Mouse (Mus musculus) small intestine, adult 2 months (tissue): ENCODE data around the gene Gdap1l1. TPM values are rescaled to one million over a fixed set of nuclear protein-coding genes. Genes with fewer than 3 reads are reported as not detected.
A peak's percentile ranks its signal among the peaks of the same experiment; 100 is the strongest.

Source experiments
- H3K27ac ChIP-seq: fragments of 200-500 bp; 2 replicates; pipeline ENCODE4 v1.5.1; 2012; ENCODE audit warnings: low read depth, low read length, control low read depth, inconsistent platforms; ENCODE audit not compliant: insufficient read depth
- H3K27me3 ChIP-seq: fragments of 200-500 bp; 2 replicates; pipeline ENCODE4 v1.6.1; 2012; ENCODE audit warnings: mild to moderate bottlenecking, moderate library complexity, low read length, inconsistent platforms; ENCODE audit not compliant: control insufficient read depth, insufficient read depth
- H3K36me3 ChIP-seq: fragments of 200-500 bp; 2 replicates; pipeline ENCODE4 v1.6.1; 2012; ENCODE audit warnings: mild to moderate bottlenecking, low read length, control low read depth, inconsistent platforms; ENCODE audit not compliant: control insufficient read depth, insufficient read depth
- H3K4me1 ChIP-seq: fragments of 200-500 bp; 2 replicates; pipeline ENCODE4 v1.6.1; 2012; ENCODE audit warnings: low read length, inconsistent platforms, mixed read lengths; ENCODE audit not compliant: control insufficient read depth, insufficient read depth, insufficient read length
- H3K4me3 ChIP-seq: fragments of 200-500 bp; 2 replicates; pipeline ENCODE4 v1.5.1; 2012; ENCODE audit warnings: low read depth, mild to moderate bottlenecking, control low read depth, inconsistent platforms, low read length, moderate library complexity
- CTCF ChIP-seq: fragments of 200-500 bp; IDR thresholded peaks from 2 replicates; pipeline ENCODE4 v1.5.1; 2012; ENCODE audit warnings: low read depth, mild to moderate bottlenecking, control low read depth, inconsistent platforms, low read length, moderate library complexity, mixed read lengths; ENCODE audit not compliant: insufficient replicate concordance, insufficient read length; ENCODE audit errors: extremely low read depth
- POLR2A ChIP-seq: fragments of 200-500 bp; IDR thresholded peaks from 2 replicates; pipeline ENCODE4 v1.6.1; 2012; ENCODE audit warnings: low read depth, mild to moderate bottlenecking, control low read depth, inconsistent platforms, low read length, moderate library complexity
- WGBS: fragments of 180-500 bp; shearing (Covaris S2); methylation state at CpG from one replicate; pipeline ENCODE4 v1.1.7; 2018; 5-methylcytosine and 5-hydroxymethylcytosine counted together
- polyA plus RNA-seq: library from polyadenylated mRNA; depleted of rRNA; stranded (reverse); fragments of >200 nt; gene quantifications from 2 replicates; pipeline ENCODE4 v1.2.3, GENCODE M21; 2012

Gene Gdap1l1
- polyA plus RNA-seq, 1 experiment: 1.6 TPM

- H3K27ac ChIP-seq: peak overlapping the region; percentile 94
- 23% methylated on average over 9 of the region's 9 CpGs for WGBS
- H3K4me1 ChIP-seq: peaks cover 26% of the 10 kb centered on the region
- H3K4me3 ChIP-seq: peak overlapping the region; percentile 34
- peaks cover 2% of the 10 kb centered on the region; the same call in 1 of the 2 replicates for H3K36me3 ChIP-seq
- no peaks in the 10 kb centered on the region for H3K27me3 ChIP-seq
- TF ChIP-seq CTCF: no peak
- 0 out of 2 replicates have a peak, but pooled peaks have one; percentile 37 for TF ChIP-seq POLR2A
Observed at GRCm38 (mm10) chr2:163422895-163423660, 15.2 kb upstream of the Gdap1l1 start.

GRCm38 (mm10) chr2:163424597-163424996 is 13.7 kb upstream of the Gdap1l1 start, which contains the start of gene Oser1:
Gene Oser1, minus strand, starts transcription at chr2:163424697.
- peaks cover 24% of the 10 kb centered on the region for H3K4me1 ChIP-seq
- no peak for TF ChIP-seq CTCF
- no peak for TF ChIP-seq POLR2A
- no peaks in the 10 kb centered on the region for H3K27me3 ChIP-seq
- no peak within 1 kb of the TSS for H3K4me3 ChIP-seq
- 86% methylated on average over 6 of the region's 6 CpGs for WGBS
- peak within 1 kb of the TSS; percentile 94 for H3K27ac ChIP-seq
- peaks cover 2% of the 10 kb centered on the region; the same call in 1 of the 2 replicates for H3K36me3 ChIP-seq

DNA sequence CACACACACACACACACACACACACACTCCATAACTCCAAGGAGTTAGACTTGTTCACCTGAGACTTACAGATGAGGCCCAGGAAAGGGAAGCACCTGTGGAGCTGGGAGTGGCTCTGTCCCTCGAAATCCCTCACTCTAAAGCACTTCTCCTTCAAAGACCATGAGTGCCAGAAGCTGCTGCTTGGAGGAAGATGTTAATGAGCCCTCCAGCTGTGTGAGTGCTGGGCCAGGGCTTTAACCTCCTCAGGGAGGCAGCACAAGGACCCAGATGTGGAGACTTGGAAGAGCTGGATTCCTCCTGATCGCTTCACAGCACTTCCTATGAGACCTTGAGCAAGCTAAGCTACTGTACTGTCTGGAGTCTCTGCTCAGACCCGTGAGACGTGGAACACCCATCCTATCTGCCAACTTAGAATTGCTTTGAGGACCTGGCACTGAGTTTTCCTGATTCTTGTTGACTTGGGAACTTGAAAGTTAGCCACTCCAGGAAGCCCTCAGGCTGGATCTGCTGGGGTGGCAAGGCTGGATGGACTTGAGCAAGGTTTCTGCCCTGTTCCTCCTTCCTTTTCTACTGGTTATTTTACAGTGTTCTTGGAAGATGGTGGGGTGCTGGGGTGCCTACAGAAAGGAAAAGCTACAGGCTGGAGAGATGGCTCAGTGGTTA is 9.8 kb upstream of the Gdap1l1 start:
- peaks cover 8% of the 10 kb centered on the region; the same call in 1 of the 2 replicates for H3K4me1 ChIP-seq
- H3K36me3 ChIP-seq: no peaks in the 10 kb centered on the region
- H3K27me3 ChIP-seq: no peaks in the 10 kb centered on the region
- WGBS: 50% methylated on average over 4 of the region's 4 CpGs
- no peak overlapping the region for H3K27ac ChIP-seq
- no peak overlapping the region for H3K4me3 ChIP-seq
- TF ChIP-seq CTCF: no peak
- no peak for TF ChIP-seq POLR2A

GRCm38 (mm10) chr2:163431289-163431688 is 7.0 kb upstream of the Gdap1l1 start:
- no peak for TF ChIP-seq POLR2A
- WGBS: 85% methylated on average over 9 of the region's 9 CpGs
- Histone ChIP-seq H3K27ac (no peak overlapping the region), H3K4me1 (peaks cover 5% of the 10 kb centered on the region; the same call in 1 of the 2 replicates), H3K36me3 (no peaks in the 10 kb centered on the region), H3K27me3 (no peaks in the 10 kb centered on the region), H3K4me3 (no peak overlapping the region)

DNA sequence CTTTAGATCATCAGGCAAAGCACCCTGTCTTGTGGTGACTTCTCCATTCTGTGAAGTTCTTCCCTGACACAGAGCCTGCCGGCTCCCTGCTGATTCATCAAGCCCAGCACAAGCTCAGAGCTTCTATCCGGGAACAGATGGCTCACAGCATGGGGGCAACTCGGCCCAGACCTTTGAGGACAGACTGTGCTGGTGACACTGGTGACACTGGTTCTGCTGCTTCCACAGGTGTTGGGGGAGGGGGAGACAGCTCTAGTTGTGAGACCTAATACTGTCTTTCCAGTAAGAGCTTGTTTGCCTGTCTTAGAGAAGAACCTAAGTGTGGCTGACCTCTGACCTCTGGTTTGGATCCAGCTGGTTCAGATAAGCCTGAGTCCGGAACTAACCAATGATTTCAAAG is 4.3 kb upstream of the Gdap1l1 start:
- TF ChIP-seq POLR2A: no peak
- no peak for TF ChIP-seq CTCF
- 9% methylated on average over 4 of the region's 4 CpGs for WGBS
- no peak overlapping the region for H3K27ac ChIP-seq

GRCm38 (mm10) chr2:163437800-163438199 is 476 bp upstream of the Gdap1l1 start:
- TF ChIP-seq CTCF: no peak
- no peak for TF ChIP-seq POLR2A
- peaks cover 20% of the 10 kb centered on the region for H3K27me3 ChIP-seq
- H3K27ac ChIP-seq: no peak overlapping the region
- no peak overlapping the region for H3K4me3 ChIP-seq
- H3K36me3 ChIP-seq: no peaks in the 10 kb centered on the region
- H3K4me1 ChIP-seq: peaks cover 10% of the 10 kb centered on the region
- 50% methylated on average over 4 of the region's 4 CpGs for WGBS

More for the DNA sequence above, 4.3 kb upstream of the Gdap1l1 start:
- Histone ChIP-seq H3K4me1 (peaks cover 10% of the 10 kb centered on the region), H3K27me3 (peaks cover 11% of the 10 kb centered on the region), H3K4me3 (no peak overlapping the region), H3K36me3 (no peaks in the 10 kb centered on the region)
